9 mouse cellular contexts compared by ENCODE assay signal in genomic region chr6:124910032-124910431, GRCm38 (mm10). TPM values are rescaled to one million over a fixed set of nuclear protein-coding genes. Genes with fewer than 3 reads are reported as not detected.
DNase-seq lines count a peak whose midpoint lies in the region; ATAC-seq and TF ChIP-seq lines count a peak whose summit lies in the region.
"Had no signal": no experiment of that assay in that cellular context is flagged by ENCODE, and none has a peak within 500 bp of the region (broad histone marks: within the 10 kb centered on the region; RNA-seq: fewer than 3 reads in every experiment).

No protein-coding gene starts in this region.

- TF ChIP-seq CTCF in forebrain, postnatal 0 days (IDR thresholded peaks at IDR 0.05; ENCODE audit: low read depth), result no peak

- ATAC-seq in CD4-positive, CD25-positive, alpha-beta regulatory T cell, adult 4 months, result peak; percentile 15
- peak; percentile 30; the same call in 1 of the 2 replicates for ATAC-seq in forebrain, postnatal 0 days
- ATAC-seq in megakaryocyte, adult 5-6 weeks (ENCODE audit: poor library complexity, severe bottlenecking), result peak; percentile 26; the same call in 1 of the 2 replicates
- ATAC-seq in megakaryocyte-erythroid progenitor cell, adult 5-6 weeks (replicated peaks; ENCODE audit: low FRiP score, low TSS enrichment, poor library complexity, severe bottlenecking), result no peak

- H3K9me3 ChIP-seq in forebrain, postnatal 0 days (ENCODE audit: low read length), result no peaks in the 10 kb centered on the region

- H3K27me3 ChIP-seq in forebrain, postnatal 0 days (ENCODE audit: insufficient read depth, low read length), result no peaks in the 10 kb centered on the region
- H3K27me3 ChIP-seq: CH12.LX had no signal

- peak overlapping the region; percentile 19; the same call in 1 of the 2 replicates for H3K4me2 ChIP-seq in forebrain, postnatal 0 days (ENCODE audit: low read depth)

- peaks cover 23% of the 10 kb centered on the region for H3K36me3 ChIP-seq in forebrain, postnatal 0 days (ENCODE audit: insufficient read depth)

- no peak overlapping the region for H3K27ac ChIP-seq in forebrain, postnatal 0 days (ENCODE audit: low read depth, low read length)

- WGBS in forebrain, postnatal 0 days, result 8% methylated on average over 32 of the region's 32 CpGs

- DNase-seq in embryo, embryonic 10 days (ENCODE audit: low spot score), result peak; percentile 56
- DNase-seq in embryo, embryonic 10.5 days (ENCODE audit: low spot score), result no peak
- DNase-seq in forebrain, postnatal 0 days, result no peak
- DNase-seq in gastrocnemius, adult 8-10 months (ENCODE audit: low spot score in 2 of 2), result no peak
- no peak for DNase-seq in thymus, postnatal 10 days (ENCODE audit: low spot score in 2 of 2)

- peak overlapping the region; percentile 25; the same call in 1 of the 2 replicates for H3K9ac ChIP-seq in forebrain, postnatal 0 days

- no peak overlapping the region for H3K4me3 ChIP-seq in forebrain, postnatal 0 days (ENCODE audit: low read depth, low read length)

- H3K4me1 ChIP-seq in forebrain, postnatal 0 days (ENCODE audit: insufficient read depth), result no peaks in the 10 kb centered on the region; the same call in 1 of the 2 replicates

RNA-seq across cellular contexts. Expression of gene Lag3, which starts 1.5 kb away (rescaled TPM):
- polyA plus RNA-seq in CD4-positive, CD25-positive, alpha-beta regulatory T cell, adult 4 months (2017; shearing (Covaris generic)), result 10 to 100 TPM; 19.0 to 29.0 TPM
- total RNA-seq in forebrain, postnatal 0 days (2014; rRNA removed), result 1.9 and 2.4 TPM in 2 replicates
- polyA plus RNA-seq in forebrain, postnatal 0 days (2015; fragmentation: Nextera tagmentation; extraction: Ambion mirVana), result 2.6 and 3.9 TPM in 2 replicates
- 1.2 TPM in 2 replicates for total RNA-seq in megakaryocyte, adult 5-6 weeks (2015)
- 0.44 and 1.4 TPM in 2 replicates for total RNA-seq in megakaryocyte, adult 5-6 weeks (2017)
- 0.09 and 0.35 TPM in 2 replicates for total RNA-seq in megakaryocyte-erythroid progenitor cell, adult 5-6 weeks (2014; fragmentation: Nextera tagmentation)
- 1.6 TPM in 1 of 2 replicates, not detected in the other for total RNA-seq in megakaryocyte-erythroid progenitor cell, adult 5-6 weeks (2017)
- total RNA-seq in gastrocnemius, adult 8-10 months (2022), result under 1 TPM in 1 of 4 experiments, not detected in 3; 0.31 TPM

RNA-seq across cellular contexts. Expression of gene Ptms, which starts 9.9 kb away (rescaled TPM):
- polyA plus RNA-seq in CD4-positive, CD25-positive, alpha-beta regulatory T cell, adult 4 months (2017; shearing (Covaris generic)), result 10 to 100 TPM in 1 of 2 experiments, 1 to 10 TPM in 1; 5.4 to 10.6 TPM
- 722 and 784 TPM in 2 replicates for total RNA-seq in forebrain, postnatal 0 days (2014; rRNA removed)
- 1,090 and 1,099 TPM in 2 replicates for polyA plus RNA-seq in forebrain, postnatal 0 days (2015; fragmentation: Nextera tagmentation; extraction: Ambion mirVana)
- 129 and 159 TPM in 2 replicates for total RNA-seq in megakaryocyte, adult 5-6 weeks (2015)
- 195 and 207 TPM in 2 replicates for total RNA-seq in megakaryocyte, adult 5-6 weeks (2017)
- 5.3 and 30.7 TPM in 2 replicates for total RNA-seq in megakaryocyte-erythroid progenitor cell, adult 5-6 weeks (2014; fragmentation: Nextera tagmentation)
- total RNA-seq in megakaryocyte-erythroid progenitor cell, adult 5-6 weeks (2017), result 21.6 and 22.1 TPM in 2 replicates
- 10 to 100 TPM; 64.6 to 83.2 (median 76.8) TPM for total RNA-seq in gastrocnemius, adult 8-10 months (2022)

RNA-seq across cellular contexts. Expression of gene Mlf2, which starts 21.2 kb away (rescaled TPM):
- polyA plus RNA-seq in CD4-positive, CD25-positive, alpha-beta regulatory T cell, adult 4 months (2017; shearing (Covaris generic)), result 10 to 100 TPM; 39.0 to 40.7 TPM
- 432 and 471 TPM in 2 replicates for total RNA-seq in forebrain, postnatal 0 days (2014; rRNA removed)
- polyA plus RNA-seq in forebrain, postnatal 0 days (2015; fragmentation: Nextera tagmentation; extraction: Ambion mirVana), result 665 and 718 TPM in 2 replicates
- 73.6 and 82.9 TPM in 2 replicates for total RNA-seq in megakaryocyte, adult 5-6 weeks (2015)
- 50.9 and 70.6 TPM in 2 replicates for total RNA-seq in megakaryocyte, adult 5-6 weeks (2017)
- total RNA-seq in megakaryocyte-erythroid progenitor cell, adult 5-6 weeks (2014; fragmentation: Nextera tagmentation), result 103 and 117 TPM in 2 replicates
- total RNA-seq in megakaryocyte-erythroid progenitor cell, adult 5-6 weeks (2017), result 59.2 and 99.1 TPM in 2 replicates
- total RNA-seq in gastrocnemius, adult 8-10 months (2022), result 100 to 1,000 TPM; 192 to 219 (median 202) TPM

RNA-seq across cellular contexts. Expression of gene Cd4, which starts 22.0 kb away (rescaled TPM):
- polyA plus RNA-seq in CD4-positive, CD25-positive, alpha-beta regulatory T cell, adult 4 months (2017; shearing (Covaris generic)), result 100 to 1,000 TPM; 268 to 648 TPM
- 0.57 and 0.69 TPM in 2 replicates for total RNA-seq in forebrain, postnatal 0 days (2014; rRNA removed)
- polyA plus RNA-seq in forebrain, postnatal 0 days (2015; fragmentation: Nextera tagmentation; extraction: Ambion mirVana), result 0.25 and 0.72 TPM in 2 replicates
- 0.09 and 0.71 TPM in 2 replicates for total RNA-seq in megakaryocyte, adult 5-6 weeks (2015)
- 0.20 and 0.37 TPM in 2 replicates for total RNA-seq in megakaryocyte, adult 5-6 weeks (2017)
- not detected in 2 replicates for total RNA-seq in megakaryocyte-erythroid progenitor cell, adult 5-6 weeks (2014; fragmentation: Nextera tagmentation)
- total RNA-seq in megakaryocyte-erythroid progenitor cell, adult 5-6 weeks (2017), result not detected in 2 replicates
- under 1 TPM in 1 of 4 experiments, not detected in 3; 0.11 TPM for total RNA-seq in gastrocnemius, adult 8-10 months (2022)

RNA-seq across cellular contexts. Expression of gene Gpr162, which starts 46.2 kb away (rescaled TPM):
- not detected for polyA plus RNA-seq in CD4-positive, CD25-positive, alpha-beta regulatory T cell, adult 4 months (2017; shearing (Covaris generic))
- total RNA-seq in forebrain, postnatal 0 days (2014; rRNA removed), result 154 and 160 TPM in 2 replicates
- 30.3 and 38.1 TPM in 2 replicates for polyA plus RNA-seq in forebrain, postnatal 0 days (2015; fragmentation: Nextera tagmentation; extraction: Ambion mirVana)
- not detected in 2 replicates for total RNA-seq in megakaryocyte, adult 5-6 weeks (2015)
- total RNA-seq in megakaryocyte, adult 5-6 weeks (2017), result 0.33 TPM in 1 of 2 replicates, not detected in the other
- not detected in 2 replicates for total RNA-seq in megakaryocyte-erythroid progenitor cell, adult 5-6 weeks (2014; fragmentation: Nextera tagmentation)
- total RNA-seq in megakaryocyte-erythroid progenitor cell, adult 5-6 weeks (2017), result not detected in 2 replicates
- total RNA-seq in gastrocnemius, adult 8-10 months (2022), result not detected
